Comparison of ENCODE assay signal across 8 mouse cellular contexts in the genomic region with DNA sequence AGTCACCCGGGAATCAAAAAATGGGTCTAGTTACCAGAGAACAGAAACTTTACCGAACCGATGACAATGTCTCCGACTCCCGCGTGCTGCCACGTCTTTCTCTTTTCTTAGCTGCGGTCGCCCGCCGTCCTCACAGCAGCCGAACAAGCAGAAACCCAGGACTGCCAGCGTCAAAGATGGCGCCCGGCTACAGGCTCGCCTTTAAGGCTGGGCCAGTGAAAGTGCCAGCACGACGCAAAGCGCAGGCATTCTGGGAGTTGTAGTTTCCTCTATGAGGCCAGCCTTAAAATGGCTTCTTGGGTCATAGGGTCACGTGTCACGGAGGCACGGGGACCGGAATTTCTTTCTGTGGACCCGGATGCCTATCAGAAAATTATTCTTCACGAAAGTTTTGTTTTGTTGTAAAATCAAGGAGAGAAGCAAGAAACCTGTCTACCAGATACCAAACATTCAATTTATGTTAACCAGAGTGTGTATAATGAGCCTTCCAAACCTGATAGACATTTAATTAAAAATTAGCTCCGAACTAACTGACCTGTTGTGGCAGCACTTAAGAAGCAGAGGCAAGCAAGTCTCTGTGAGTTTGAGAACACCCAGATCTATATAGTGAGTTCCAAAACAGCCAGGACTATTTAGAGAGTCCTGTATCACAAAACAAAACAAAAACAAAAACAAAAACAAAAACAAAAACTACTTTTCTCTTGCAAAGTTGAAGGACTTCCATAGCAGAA. TPM values are rescaled to one million over a fixed set of nuclear protein-coding genes. Genes with fewer than 3 reads are reported as not detected.
DNase-seq lines count a peak whose midpoint lies in the region; ATAC-seq lines count a peak whose summit lies in the region.

A gene (minus strand): TSS at position 116 of the 731 bp plus-strand sequence.

- peak; percentile 100 for ATAC-seq in megakaryocyte progenitor cell, adult 5-6 weeks (replicated peaks; ENCODE audit: poor library complexity)

- peak; percentile 97 for DNase-seq in adipocyte (ENCODE audit: low spot score)
- DNase-seq in embryo, embryonic 10 days (ENCODE audit: low spot score), result peak; percentile 99
- peak; percentile 82 for DNase-seq in gastrocnemius, postnatal 10 days
- peak; percentile 97 for DNase-seq in induced T-regulatory cell, adult 2 months (ENCODE audit: low read depth)
- DNase-seq in left cerebral cortex, adult 9 months (ENCODE audit: low spot score in 2 of 2), result peak; percentile 88 to 94
- DNase-seq in right cerebral cortex, postnatal 14 days, result peak; percentile 90
- peak; percentile 85 to 91 for DNase-seq in urinary bladder, postnatal 36 days (ENCODE audit: low spot score in 2 of 2)

RNA-seq across cellular contexts. Expression of the gene that starts here (rescaled TPM):
- 10 to 100 TPM; 42.4 to 56.6 TPM for total RNA-seq in gastrocnemius, postnatal 10 days (2021)
- 18.2 and 19.0 TPM in 2 replicates for total RNA-seq in megakaryocyte progenitor cell, adult 5-6 weeks (2015)
- total RNA-seq in megakaryocyte progenitor cell, adult 5-6 weeks (2017), result 4.1 and 8.7 TPM in 2 replicates

Comparison
In these comparisons a context has a peak if more than half of its experiments do, and no peak if none do; other contexts are left out.
1. Peak in every context shown above with its lines: DNase-seq and ATAC-seq.